In the genomic region with DNA sequence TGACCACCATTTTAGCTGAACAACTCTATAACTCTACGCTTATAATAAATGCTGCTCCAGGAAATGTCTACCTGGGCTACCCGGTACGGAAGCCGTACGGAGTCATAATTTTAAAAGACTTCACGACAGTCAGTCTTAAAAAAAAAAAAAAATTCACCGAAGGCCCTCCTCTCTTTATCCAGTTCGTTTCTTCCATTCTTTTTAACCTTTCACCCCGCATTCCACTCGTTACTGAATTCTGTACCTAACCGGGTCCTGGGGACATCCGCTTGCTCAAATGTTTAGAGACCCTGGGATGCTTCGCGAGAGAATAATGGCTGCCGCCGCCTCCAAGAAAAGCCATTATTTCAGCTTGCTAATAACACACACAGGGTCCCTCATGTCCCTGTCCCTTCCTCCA, we compare ENCODE assay signal across 8 mouse cellular contexts. TPM values are rescaled to one million over a fixed set of nuclear protein-coding genes. Genes with fewer than 3 reads are reported as not detected.
DNase-seq lines count a peak whose midpoint lies in the region; ATAC-seq lines count a peak whose summit lies in the region.

No protein-coding gene starts in this region.

- peak overlapping the region; percentile 72 for H3K9ac ChIP-seq in intestine, embryonic 16.5 days (ENCODE audit: low read depth, low read length)
- peak overlapping the region; percentile 53 for H3K9ac ChIP-seq in liver, embryonic 16.5 days (ENCODE audit: low read depth, low read length)

- no peaks in the 10 kb centered on the region for H3K4me1 ChIP-seq in intestine, embryonic 16.5 days (ENCODE audit: control insufficient read depth, insufficient read depth, low read length)
- no peaks in the 10 kb centered on the region for H3K4me1 ChIP-seq in liver, embryonic 16.5 days (ENCODE audit: control insufficient read depth, low read depth, low read length)

- no peaks in the 10 kb centered on the region for H3K27me3 ChIP-seq in intestine, embryonic 16.5 days (replicated peaks; ENCODE audit: control insufficient read depth, insufficient read depth, low read length)
- no peaks in the 10 kb centered on the region for H3K27me3 ChIP-seq in liver, embryonic 16.5 days (ENCODE audit: control insufficient read depth, insufficient read depth, low read depth, low read length)

- H3K4me2 ChIP-seq in intestine, embryonic 16.5 days (ENCODE audit: low read depth, low read length) = peak overlapping the region; percentile 36
- peak overlapping the region; percentile 55 for H3K4me2 ChIP-seq in liver, embryonic 16.5 days (ENCODE audit: low read depth, low read length)

- H3K27ac ChIP-seq in intestine, embryonic 16.5 days (ENCODE audit: low read length) = peak overlapping the region; percentile 75
- peak overlapping the region; percentile 10; the same call in 1 of the 2 replicates for H3K27ac ChIP-seq in liver, embryonic 16.5 days (ENCODE audit: low read length)

- DNase-seq in ovary, postnatal 14 days (ENCODE audit: low spot score) = peak; percentile 17
- DNase-seq in ovary, postnatal 36 days (ENCODE audit: low spot score) = no peak
- peak; percentile 84 for DNase-seq in brain, adult 2 months (ENCODE audit: low read depth, low spot score)
- peak; percentile 7 for DNase-seq in fat pad, adult 2 months (ENCODE audit: extremely low read depth, low read depth, low spot score)
- DNase-seq in retina, embryonic 14.5 days (ENCODE audit: low spot score) = peak; percentile 49
- DNase-seq in adrenal gland, postnatal 25 days = no peak

- H3K4me3 ChIP-seq in intestine, embryonic 16.5 days (ENCODE audit: low read length) = peak overlapping the region; percentile 58
- peak overlapping the region; percentile 68 for H3K4me3 ChIP-seq in liver, embryonic 16.5 days (ENCODE audit: low read depth, low read length)

- 24% methylated on average over 16 of the region's 16 CpGs for WGBS in intestine, embryonic 16.5 days
- WGBS in liver, embryonic 16.5 days (ENCODE audit: insufficient replicate concordance) = 18% methylated on average over 16 of the region's 16 CpGs

- peak; percentile 13 for ATAC-seq in intestine, embryonic 16.5 days
- peak; percentile 2; the same call in 1 of the 2 replicates for ATAC-seq in liver, embryonic 16.5 days (ENCODE audit: low read depth)

- H3K9me3 ChIP-seq in intestine, embryonic 16.5 days (ENCODE audit: control insufficient read depth, low read length) = no peaks in the 10 kb centered on the region
- H3K9me3 ChIP-seq in liver, embryonic 16.5 days (replicated peaks; ENCODE audit: control insufficient read depth, low read length) = no peaks in the 10 kb centered on the region

- no peaks in the 10 kb centered on the region for H3K36me3 ChIP-seq in intestine, embryonic 16.5 days (ENCODE audit: control insufficient read depth, insufficient read depth, low read length)
- H3K36me3 ChIP-seq in liver, embryonic 16.5 days (ENCODE audit: control insufficient read depth, insufficient read depth) = no peaks in the 10 kb centered on the region

RNA-seq across cellular contexts. Expression of a gene that starts 0.7 kb away (rescaled TPM):
- 8.9 and 11.1 TPM in 2 replicates for polyA plus RNA-seq in intestine, embryonic 16.5 days (2015; fragmentation: Nextera tagmentation; extraction: Ambion mirVana)
- 2.0 and 2.2 TPM in 2 replicates for polyA plus RNA-seq in liver, embryonic 16.5 days (2015; fragmentation: Nextera tagmentation; extraction: Ambion mirVana)
- 5.8 and 7.1 TPM in 2 replicates for total RNA-seq in adrenal gland, postnatal 25 days (2021)

RNA-seq across cellular contexts. Expression of a gene that starts 36.1 kb away (rescaled TPM):
- polyA plus RNA-seq in intestine, embryonic 16.5 days (2015; fragmentation: Nextera tagmentation; extraction: Ambion mirVana) = 87.6 and 103 TPM in 2 replicates
- 60.1 and 63.5 TPM in 2 replicates for polyA plus RNA-seq in liver, embryonic 16.5 days (2015; fragmentation: Nextera tagmentation; extraction: Ambion mirVana)
- total RNA-seq in adrenal gland, postnatal 25 days (2021) = 2.0 TPM in 1 of 2 replicates, not detected in the other

Comparison
In these comparisons a context has a peak if more than half of its experiments do, and no peak if none do; other contexts are left out.
1. DNase-seq: peak in ovary, postnatal 14 days (single experiment), brain, adult 2 months (single experiment), fat pad, adult 2 months (single experiment) and retina, embryonic 14.5 days (single experiment); none in ovary, postnatal 36 days (single experiment) and adrenal gland, postnatal 25 days (single experiment).